Mouse (Mus musculus) MEL (cell line): ENCODE measurements around the gene Hpdl. TPM values are rescaled to one million over a fixed set of nuclear protein-coding genes. Genes with fewer than 3 reads are reported as not detected.

Source experiments
- DNase-seq: peaks from one replicate; pipeline ENCODE4 v3.0.0; 2011; ENCODE audit warnings: low read depth, low spot score
- H3K27ac ChIP-seq: 2 replicates; pipeline ENCODE4 v1.5.1; 2012; ENCODE audit warnings: low read depth, mild to moderate bottlenecking, control low read depth, low read length, moderate library complexity; ENCODE audit not compliant: control insufficient read depth
- H3K27me3 ChIP-seq, 2 experiments: fragments of 150-350 bp in 1 of 2; sonication (generic) in 1 of 2; 2 replicates each; pipeline ENCODE4 v1.6.1; 2012; ENCODE audit warnings: low read length in 2 of 2, mild to moderate bottlenecking in 2 of 2, improper control_type of control experiment in 1 of 2, moderate library complexity in 1 of 2; ENCODE audit not compliant: insufficient read depth in 2 of 2, control insufficient read depth in 1 of 2
- H3K36me3 ChIP-seq, 2 experiments: 2 replicates each; pipeline ENCODE4 v1.6.1; 2012 to 2014; ENCODE audit warnings: low read length in 2 of 2, improper control_type of control experiment in 1 of 2, inconsistent platforms in 1 of 2, mild to moderate bottlenecking in 1 of 2; ENCODE audit not compliant: insufficient read depth in 2 of 2, control insufficient read depth in 1 of 2
- H3K4me1 ChIP-seq, 2 experiments: fragments of 150-350 bp in 1 of 2; sonication (generic) in 1 of 2; 2 replicates each; pipeline ENCODE4 v1.6.1; 2012; ENCODE audit warnings: low read length in 2 of 2, improper control_type of control experiment in 1 of 2, mild to moderate bottlenecking in 1 of 2; ENCODE audit not compliant: insufficient read depth in 2 of 2, control insufficient read depth in 1 of 2
- H3K4me3 ChIP-seq, 2 experiments: fragments of 150-350 bp in 1 of 2; sonication (generic) in 1 of 2; 2 replicates each; pipeline ENCODE4 v1.5.1; 2012; ENCODE audit warnings: low read depth in 2 of 2, low read length in 2 of 2, mild to moderate bottlenecking in 2 of 2, moderate library complexity in 2 of 2, control low read depth in 1 of 2, improper control_type of control experiment in 1 of 2; ENCODE audit not compliant: control insufficient read depth in 1 of 2, insufficient read depth in 1 of 2
- H3K79me2 ChIP-seq: 2 replicates; pipeline ENCODE4 v1.6.1; 2012; ENCODE audit warnings: mild to moderate bottlenecking, low read length, moderate library complexity; ENCODE audit not compliant: control insufficient read depth, poor library complexity, insufficient read depth
- H3K9ac ChIP-seq: 2 replicates; pipeline ENCODE4 v1.6.1; 2012; ENCODE audit warnings: low read depth, mild to moderate bottlenecking, control low read depth, low read length, moderate library complexity; ENCODE audit not compliant: control insufficient read depth, poor library complexity, severe bottlenecking
- H3K9me3 ChIP-seq: fragments of 150-350 bp; sonication (generic); replicated peaks from 2 replicates; pipeline ENCODE4 v1.6.1; 2012; ENCODE audit warnings: mild to moderate bottlenecking, low read length, improper control_type of control experiment, moderate library complexity; ENCODE audit not compliant: insufficient read depth
- CTCF ChIP-seq, 3 experiments: IDR thresholded peaks in 2 of 3; conservative IDR thresholded peaks in 1 of 3; 2 replicates each; pipeline ENCODE4 v1.5.1; 2011 to 2012; ENCODE audit warnings: low read length in 3 of 3, low read depth in 2 of 3, mild to moderate bottlenecking in 2 of 3, improper control_type of control experiment in 1 of 3, inconsistent platforms in 1 of 3, mixed read lengths in 1 of 3, moderate library complexity in 1 of 3; ENCODE audit not compliant: control insufficient read depth in 1 of 3, insufficient read depth in 1 of 3, poor library complexity in 1 of 3, severe bottlenecking in 1 of 3
- ELF1 ChIP-seq: IDR thresholded peaks from 2 replicates; pipeline ENCODE4 v1.6.1; 2014; ENCODE audit warnings: low read depth, mild to moderate bottlenecking, inconsistent platforms, low read length, improper control_type of control experiment, moderate library complexity
- EP300 ChIP-seq, 2 experiments: IDR thresholded peaks; 2 replicates each; pipeline ENCODE4 v1.6.1; 2011; ENCODE audit warnings: improper control_type of control experiment in 2 of 2, low read length in 2 of 2, low read depth in 1 of 2, mild to moderate bottlenecking in 1 of 2
- GABPA ChIP-seq: IDR thresholded peaks from 2 replicates; pipeline ENCODE4 v1.6.1; 2012; ENCODE audit warnings: low read depth, mild to moderate bottlenecking, inconsistent platforms, low read length, improper control_type of control experiment, moderate library complexity
- GATA1 ChIP-seq: IDR thresholded peaks from 2 replicates; pipeline ENCODE4 v1.6.1; 2011; ENCODE audit warnings: low read depth, low read length, improper control_type of control experiment
- JUND ChIP-seq: IDR thresholded peaks from 2 replicates; pipeline ENCODE4 v1.6.1; 2011; ENCODE audit warnings: low read depth, mild to moderate bottlenecking, improper control_type of control experiment, low read length
- KAT2A ChIP-seq: conservative IDR thresholded peaks from 2 replicates; pipeline ENCODE4 v1.6.1; 2012; ENCODE audit warnings: low read depth, low read length, improper control_type of control experiment, inconsistent platforms
- MAFK ChIP-seq: IDR thresholded peaks from 2 replicates; pipeline ENCODE4 v1.6.1; 2011; ENCODE audit warnings: low read depth, mild to moderate bottlenecking, low read length, improper control_type of control experiment, borderline replicate concordance
- MAZ ChIP-seq: IDR thresholded peaks from 2 replicates; pipeline ENCODE4 v1.6.1; 2012; ENCODE audit warnings: low read depth, mild to moderate bottlenecking, inconsistent platforms, low read length, improper control_type of control experiment
- MXI1 ChIP-seq: IDR thresholded peaks from 2 replicates; pipeline ENCODE4 v1.6.1; 2011; ENCODE audit warnings: mild to moderate bottlenecking, low read depth, low read length, improper control_type of control experiment
- MYB ChIP-seq: IDR thresholded peaks from 2 replicates; pipeline ENCODE4 v1.6.1; 2011; ENCODE audit warnings: mild to moderate bottlenecking, low read depth, low read length, improper control_type of control experiment
- MYC ChIP-seq: IDR thresholded peaks from 2 replicates; pipeline ENCODE4 v1.6.1; 2011; ENCODE audit warnings: low read depth, mild to moderate bottlenecking, low read length, improper control_type of control experiment, moderate library complexity
- NELFE ChIP-seq: IDR thresholded peaks from 2 replicates; pipeline ENCODE4 v1.6.1; 2011; ENCODE audit warnings: low read depth, low read length, improper control_type of control experiment
- POLR2AphosphoS2 ChIP-seq: IDR thresholded peaks from 2 replicates; pipeline ENCODE4 v1.6.1; 2011; ENCODE audit warnings: low read length, improper control_type of control experiment
- RAD21 ChIP-seq: IDR thresholded peaks from 2 replicates; pipeline ENCODE4 v1.6.1; 2011; ENCODE audit warnings: mild to moderate bottlenecking, low read depth, low read length, improper control_type of control experiment
- RCOR1 ChIP-seq: IDR thresholded peaks from 2 replicates; pipeline ENCODE4 v1.6.1; 2012; ENCODE audit warnings: low read depth, mild to moderate bottlenecking, inconsistent platforms, low read length, improper control_type of control experiment
- TCF12 ChIP-seq: IDR thresholded peaks from 2 replicates; pipeline ENCODE4 v1.6.1; 2014; ENCODE audit warnings: low read depth, mild to moderate bottlenecking, inconsistent platforms, low read length, improper control_type of control experiment, moderate library complexity
- ZNF384 ChIP-seq: IDR thresholded peaks from 2 replicates; pipeline ENCODE4 v1.6.1; 2012; ENCODE audit warnings: low read depth, mild to moderate bottlenecking, inconsistent platforms, low read length, improper control_type of control experiment
- polyA plus RNA-seq, 2 experiments: library from polyadenylated mRNA; stranded (reverse) in 1 of 2; unstranded in 1 of 2; fragments of >175 nt in 1 of 2; fragments of >200 nt in 1 of 2; gene quantifications; 2 replicates each; pipeline versions ENCODE4 v1.2.1 to v1.2.4; 2012; ENCODE audit warnings: low replicate concordance in 2 of 2, low read depth in 1 of 2; ENCODE audit not compliant: insufficient read length in 2 of 2, insufficient read depth in 1 of 2, missing spikeins in 1 of 2
- total RNA-seq: library from RNA; depleted of rRNA; stranded (reverse); fragments of 300-350 nt; gene quantifications from 2 replicates; pipeline ENCODE4 v1.2.3, GENCODE M21; 2012

Hpdl gene
- total and polyA plus RNA-seq, 3 experiments, result 0.14 TPM; not detected in 2

DNA sequence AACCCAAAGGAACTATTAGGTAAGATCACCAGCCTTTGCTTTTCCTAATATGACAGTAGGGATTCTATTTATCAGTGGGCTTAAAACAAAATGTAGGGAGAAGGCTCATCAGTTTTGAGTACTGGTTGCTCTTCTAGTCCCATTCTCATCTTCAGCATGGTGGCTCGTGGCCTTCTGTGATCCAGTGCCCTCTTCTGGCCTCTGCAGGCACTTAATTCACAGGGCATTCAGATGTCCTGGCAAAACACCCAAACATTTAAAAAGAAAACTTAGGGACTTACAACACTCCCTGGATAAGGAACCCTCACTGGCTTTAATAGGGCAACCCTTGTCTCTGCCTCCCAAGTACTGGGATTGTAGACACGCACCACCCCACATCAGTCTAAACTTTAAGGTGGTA, 27.2 kb downstream of the Hpdl start:
- Histone ChIP-seq H3K27me3 (no peaks in the 10 kb centered on the region), H3K79me2 (no peaks in the 10 kb centered on the region), H3K27ac (no peak overlapping the region), H3K4me3 (no peak overlapping the region), H3K4me1 (no peaks in the 10 kb centered on the region), H3K36me3 (no peaks in the 10 kb centered on the region), H3K9ac (no peak overlapping the region), H3K9me3 (no peaks in the 10 kb centered on the region)
- peak in 2 of 3 experiments; percentile 28 to 40; a peak in 4 of 6 replicates for TF ChIP-seq CTCF (IDR thresholded peaks at IDR 0.05 in 2 of 3, conservative IDR thresholded peaks at IDR 0.05 in 1 of 3; ENCODE audit: control insufficient read depth in 1 of 3, insufficient read depth in 1 of 3, low read depth in 2 of 3, low read length in 3 of 3, poor library complexity in 1 of 3, severe bottlenecking in 1 of 3)
- TF ChIP-seq GATA1, result no peak
- TF ChIP-seq MXI1, result no peak
- TF ChIP-seq MAZ, result no peak
- no peak for TF ChIP-seq EP300 (IDR thresholded peaks at IDR 0.05; ENCODE audit: low read depth in 1 of 2, low read length in 2 of 2)
- TF ChIP-seq GABPA, result no peak
- TF ChIP-seq RCOR1, result no peak
- TF ChIP-seq MYB, result no peak
- TF ChIP-seq JUND, result no peak
- TF ChIP-seq RAD21, result peak; percentile 37
- TF ChIP-seq MAFK, result no peak
- no peak for TF ChIP-seq ZNF384
- peak; percentile 24 for DNase-seq

DNA sequence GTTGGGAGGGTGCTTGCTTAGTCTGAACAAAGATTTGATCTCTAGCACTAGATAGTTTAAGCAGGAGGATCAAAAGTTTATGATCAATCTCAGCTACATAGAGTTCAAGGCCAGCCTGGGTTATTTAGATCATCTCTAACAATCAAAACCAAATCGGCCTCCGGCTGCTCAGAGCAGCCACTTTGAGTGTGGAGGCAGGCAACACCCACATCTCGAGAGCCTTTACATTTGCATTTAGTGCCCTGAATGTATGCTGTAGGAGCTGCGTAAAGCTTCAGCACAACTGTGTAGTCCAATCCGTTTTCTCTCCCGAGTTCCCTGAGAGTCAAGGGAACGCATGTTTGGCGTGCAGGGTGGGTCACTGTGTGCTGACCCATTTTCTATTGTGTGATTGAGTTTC, 29.1 kb downstream of the Hpdl start:
- peaks cover 3 to 4% of the 10 kb centered on the region in 2 experiments; a peak in 2 of 4 replicates for H3K4me1 ChIP-seq
- H3K9ac ChIP-seq, result no peak overlapping the region
- no peak overlapping the region for H3K27ac ChIP-seq
- TF ChIP-seq NELFE, result no peak
- TF ChIP-seq ELF1, result no peak
- TF ChIP-seq KAT2A, result no peak
- no peak for TF ChIP-seq POLR2AphosphoS2
- TF ChIP-seq TCF12, result no peak
- TF ChIP-seq EP300 (IDR thresholded peaks at IDR 0.05; ENCODE audit: low read depth in 1 of 2, low read length in 2 of 2), result no peak
- no peak for TF ChIP-seq MYC
- H3K27me3 ChIP-seq, result no peaks in the 10 kb centered on the region
- no peak overlapping the region for H3K4me3 ChIP-seq
- H3K9me3 ChIP-seq, result no peaks in the 10 kb centered on the region
- H3K36me3 ChIP-seq, result peaks cover 0 to 5% of the 10 kb centered on the region in 2 experiments; a peak in 1 of 4 replicates
- no peaks in the 10 kb centered on the region for H3K79me2 ChIP-seq
- DNase-seq, result no peak
